Mouse (Mus musculus) right cerebral cortex, postnatal 4 days (tissue): ENCODE results near the gene Mup14.
"Not testable (repeated sequence)": the region's sequence is repeated elsewhere in the genome, so short reads cannot be mapped to it uniquely, and the experiment has no call there.

ENCODE experiments used
- DNase-seq: peaks from one replicate; pipeline ENCODE4 v3.0.0-alpha.2; 2022

The Mup14 gene

GRCm38 (mm10) chr4:61303900-61304299 lies at the start of gene Mup14:
Mup14 (minus strand) TSS chr4:61304000.
- not testable (repeated sequence) for DNase-seq

- DNase-seq, result not testable (repeated sequence)
These were observed 34.3 kb upstream of the Mup14 start for GRCm38 (mm10) chr4:61338108-61338507.
